Mouse (Mus musculus): ENCODE results near the gene Srgap2. TPM values are rescaled to one million over a fixed set of nuclear protein-coding genes. Genes with fewer than 3 reads are reported as not detected.

The Srgap2 gene
- polyA plus RNA-seq, 1 experiment from 2014 or later, result 19.5 TPM

GRCm38 (mm10) chr1:131236077-131236476, 291.1 kb downstream of the Srgap2 start:
- Histone ChIP-seq H3K4me2 (ENCODE audit: low read depth, severe bottlenecking) (no peak overlapping the region), H3K4me3 (ENCODE audit: low read depth, low read length) (no peak overlapping the region), H3K36me3 (ENCODE audit: control insufficient read depth, insufficient read depth, low read length) (no peaks in the 10 kb centered on the region), H3K4me1 (ENCODE audit: control insufficient read depth, insufficient read depth, low read length) (no peaks in the 10 kb centered on the region), H3K27ac (replicated peaks; ENCODE audit: low read depth, low read length) (no peak overlapping the region), H3K27me3 (ENCODE audit: control insufficient read depth, insufficient read depth, low read length) (peaks cover 4% of the 10 kb centered on the region; the same call in 1 of the 2 replicates), H3K9me3 (ENCODE audit: control insufficient read depth, low read length) (no peaks in the 10 kb centered on the region), H3K9ac (ENCODE audit: low read length) (no peak overlapping the region)
- 44% methylated on average over 7 of the region's 7 CpGs for WGBS
- no peak for ATAC-seq (ENCODE audit: insufficient number of reproducible peaks, low FRiP score, low TSS enrichment, low read depth)
- no peak for DNase-seq (ENCODE audit: low spot score)

Small RNA genes within 50 kb of the gene (microRNA-seq; reads per million reads assigned to microRNA genes)
- gene Gm24273, result not detected

Other genes starting within 250 kb of the Srgap2 start
- gene Ikbke, start 247.7 kb downstream of the Srgap2 start, polyA plus RNA-seq (2014; fragmentation: Nextera tagmentation; extraction: Ambion mirVana), result 1.0 and 1.5 TPM in 2 replicates
- 3.9 and 4.3 TPM in 2 replicates for gene Fam72a, start 551 bp upstream of the Srgap2 start, polyA plus RNA-seq (2014; fragmentation: Nextera tagmentation; extraction: Ambion mirVana)
- gene Avpr1b, start 71.9 kb upstream of the Srgap2 start, polyA plus RNA-seq (2014; fragmentation: Nextera tagmentation; extraction: Ambion mirVana), result not detected in 2 replicates
- 0.13 TPM in 2 replicates for gene Ctse, start 111.0 kb upstream of the Srgap2 start, polyA plus RNA-seq (2014; fragmentation: Nextera tagmentation; extraction: Ambion mirVana)
- gene Rab7b, start 161.3 kb upstream of the Srgap2 start, polyA plus RNA-seq (2014; fragmentation: Nextera tagmentation; extraction: Ambion mirVana), result 0.33 and 0.65 TPM in 2 replicates
- gene Slc26a9, start 216.7 kb upstream of the Srgap2 start, polyA plus RNA-seq (2014; fragmentation: Nextera tagmentation; extraction: Ambion mirVana), result not detected in 2 replicates